Mouse (Mus musculus): ENCODE measurements around the gene Bcas1.

GRCm38 (mm10) chr2:170354963-170355367, 72.7 kb downstream of the Bcas1 start:
- TF ChIP-seq EP300 (optimal IDR thresholded peaks at IDR 0.05), result no peak
- peak; percentile 96 for TF ChIP-seq CTCF (IDR thresholded peaks at IDR 0.05; ENCODE audit: low read depth)
